Mouse (Mus musculus) forebrain, embryonic 15.5 days (tissue): ENCODE measurements around the gene Cma1. TPM values are rescaled to one million over a fixed set of nuclear protein-coding genes. Genes with fewer than 3 reads are reported as not detected.
"Not testable (repeated sequence)": the region's sequence is repeated elsewhere in the genome, so short reads cannot be mapped to it uniquely, and the experiment has no call there.

Experiments
- ATAC-seq: fragments of 200-750 bp; cut with Nextera tagmentation; replicated peaks from 2 replicates; pipeline ENCODE4 v1.8.0; 2017; ENCODE audit warnings: mild to moderate bottlenecking, moderate TSS enrichment, moderate library complexity
- H3K27ac ChIP-seq: fragments of 300-500 bp; sonication (generic); replicated peaks from 2 replicates; pipeline ENCODE4 v1.5.1; 2015; ENCODE audit warnings: mild to moderate bottlenecking, inconsistent platforms
- H3K27me3 ChIP-seq: fragments of 300-500 bp; sonication (generic); 2 replicates; pipeline ENCODE4 v1.6.1; 2015; ENCODE audit warnings: inconsistent platforms
- H3K36me3 ChIP-seq: fragments of 300-500 bp; sonication (generic); 2 replicates; pipeline ENCODE4 v1.6.1; 2015; ENCODE audit warnings: mild to moderate bottlenecking, inconsistent platforms
- H3K4me1 ChIP-seq: fragments of 300-500 bp; sonication (generic); 2 replicates; pipeline ENCODE4 v1.6.1; 2015; ENCODE audit warnings: inconsistent platforms
- H3K4me2 ChIP-seq: fragments of 300-500 bp; sonication (generic); replicated peaks from 2 replicates; pipeline ENCODE4 v1.6.1; 2015; ENCODE audit warnings: mild to moderate bottlenecking, inconsistent platforms
- H3K4me3 ChIP-seq: fragments of 300-500 bp; sonication (generic); 2 replicates; pipeline ENCODE4 v1.5.1; 2015; ENCODE audit warnings: mild to moderate bottlenecking, inconsistent platforms
- H3K9ac ChIP-seq: fragments of 300-500 bp; sonication (generic); replicated peaks from 2 replicates; pipeline ENCODE4 v1.6.1; 2015; ENCODE audit warnings: mild to moderate bottlenecking, inconsistent platforms
- H3K9me3 ChIP-seq: fragments of 300-500 bp; sonication (generic); 2 replicates; pipeline ENCODE4 v1.6.1; 2016; ENCODE audit warnings: inconsistent platforms
- WGBS: fragments of 180-500 bp; shearing (Covaris S2); methylation state at CpG from one replicate; pipeline ENCODE4 v1.1.7; 2015; ENCODE audit warnings: mixed read lengths; 5-methylcytosine and 5-hydroxymethylcytosine counted together
- polyA plus RNA-seq: library from polyadenylated mRNA; unstranded; fragments of >200 nt; fragmentation: Nextera tagmentation; extraction: Ambion mirVana; gene quantifications from 2 replicates; pipeline ENCODE4 v1.2.1, GENCODE M21; 2015

The Cma1 gene
- polyA plus RNA-seq: not detected in 2 replicates

- WGBS: 86% methylated on average over 4 of the region's 4 CpGs
- ATAC-seq: no peak
- no peaks in the 10 kb centered on the region for H3K36me3 ChIP-seq
Measured at GRCm38 (mm10) chr14:55944575-55944974, at the start of gene Cma1. Cma1 (minus strand) TSS chr14:55944675.

GRCm38 (mm10) chr14:55987464-55987863 lies 43.0 kb upstream of the Cma1 start:
- H3K36me3 ChIP-seq, H3K27me3 ChIP-seq, ATAC-seq, H3K9me3 ChIP-seq, H3K9ac ChIP-seq, H3K4me3 ChIP-seq, H3K4me2 ChIP-seq, H3K4me1 ChIP-seq, H3K27ac ChIP-seq: not testable (repeated sequence)
- 89% methylated on average over 3 of the region's 3 CpGs for WGBS

More at GRCm38 (mm10) chr14:55944575-55944974, at the start of gene Cma1:
- H3K27ac ChIP-seq: no peak within 1 kb of the TSS
- H3K27me3 ChIP-seq: no peaks in the 10 kb centered on the region
- no peaks in the 10 kb centered on the region for H3K4me1 ChIP-seq
- no peak within 1 kb of the TSS for H3K9ac ChIP-seq
- no peak within 1 kb of the TSS for H3K4me3 ChIP-seq
- H3K4me2 ChIP-seq: no peak within 1 kb of the TSS
- no peaks in the 10 kb centered on the region for H3K9me3 ChIP-seq

- H3K27ac ChIP-seq, H3K36me3 ChIP-seq, H3K9me3 ChIP-seq, H3K27me3 ChIP-seq, H3K4me2 ChIP-seq, ATAC-seq, H3K9ac ChIP-seq, H3K4me3 ChIP-seq, H3K4me1 ChIP-seq: not testable (repeated sequence)
- 42% methylated on average over 2 of the region's 2 CpGs for WGBS
Measured at GRCm38 (mm10) chr14:55963900-55964299, 19.4 kb upstream of the Cma1 start.

- Histone ChIP-seq H3K27ac (no peak overlapping the region), H3K27me3 (no peaks in the 10 kb centered on the region), H3K36me3 (no peaks in the 10 kb centered on the region), H3K9me3 (no peaks in the 10 kb centered on the region), H3K4me1 (no peaks in the 10 kb centered on the region), H3K4me2 (no peak overlapping the region), H3K9ac (no peak overlapping the region), H3K4me3 (no peak overlapping the region)
- 0% methylated on average over 1 of the region's 1 CpGs for WGBS
- ATAC-seq: no peak
Measured at GRCm38 (mm10) chr14:55963263-55963662, 18.8 kb upstream of the Cma1 start.

GRCm38 (mm10) chr14:55950346-55951030 lies 6.0 kb upstream of the Cma1 start, which contains the start of gene Cma2:
Cma2 (plus strand) TSS chr14:55950980.
- no peak within 1 kb of the TSS for H3K27ac ChIP-seq
- whole genome bisulfite sequencing: 88% methylated on average over 6 of the region's 6 CpGs
- no peaks in the 10 kb centered on the region for H3K4me1 ChIP-seq
- H3K4me2 ChIP-seq: no peak within 1 kb of the TSS
- H3K36me3 ChIP-seq: no peaks in the 10 kb centered on the region
- no peak within 1 kb of the TSS for H3K9ac ChIP-seq
- no peaks in the 10 kb centered on the region for H3K9me3 ChIP-seq
- no peak for ATAC-seq
- H3K4me3 ChIP-seq: no peak within 1 kb of the TSS
- no peaks in the 10 kb centered on the region for H3K27me3 ChIP-seq

GRCm38 (mm10) chr14:55946269-55946969 lies 1.9 kb upstream of the Cma1 start:
- Histone ChIP-seq H3K4me3 (no peak overlapping the region), H3K9ac (no peak overlapping the region), H3K4me1 (no peaks in the 10 kb centered on the region), H3K27me3 (no peaks in the 10 kb centered on the region), H3K27ac (no peak overlapping the region), H3K36me3 (no peaks in the 10 kb centered on the region), H3K9me3 (no peaks in the 10 kb centered on the region), H3K4me2 (no peak overlapping the region)
- WGBS: 93% methylated on average over 2 of the region's 2 CpGs
- no peak for ATAC-seq

GRCm38 (mm10) chr14:55943601-55944000 lies 874 bp downstream of the Cma1 start:
- 89% methylated on average over 11 of the region's 11 CpGs for WGBS

GRCm38 (mm10) chr14:55940070-55940800 lies 4.2 kb downstream of the Cma1 start:
- Histone ChIP-seq H3K27me3 (no peaks in the 10 kb centered on the region), H3K9ac (no peak overlapping the region), H3K4me3 (no peak overlapping the region), H3K4me2 (no peak overlapping the region), H3K27ac (no peak overlapping the region), H3K36me3 (no peaks in the 10 kb centered on the region), H3K9me3 (no peaks in the 10 kb centered on the region), H3K4me1 (no peaks in the 10 kb centered on the region)
- 57% methylated on average over 7 of the region's 7 CpGs for WGBS
- ATAC-seq: no peak

More at GRCm38 (mm10) chr14:55943601-55944000, 874 bp downstream of the Cma1 start:
- H3K36me3 ChIP-seq: no peaks in the 10 kb centered on the region
- no peak for ATAC-seq
- no peaks in the 10 kb centered on the region for H3K9me3 ChIP-seq
- H3K4me3 ChIP-seq: no peak overlapping the region
- H3K27me3 ChIP-seq: no peaks in the 10 kb centered on the region
- H3K9ac ChIP-seq: no peak overlapping the region
- H3K4me2 ChIP-seq: no peak overlapping the region
- H3K4me1 ChIP-seq: no peaks in the 10 kb centered on the region
- H3K27ac ChIP-seq: no peak overlapping the region

- H3K9ac ChIP-seq: no peak overlapping the region
- no peaks in the 10 kb centered on the region for H3K9me3 ChIP-seq
- no peak overlapping the region for H3K4me2 ChIP-seq
- no peak overlapping the region for H3K27ac ChIP-seq
- no peaks in the 10 kb centered on the region for H3K27me3 ChIP-seq
- no peaks in the 10 kb centered on the region for H3K36me3 ChIP-seq
- ATAC-seq: no peak
- no peaks in the 10 kb centered on the region for H3K4me1 ChIP-seq
- H3K4me3 ChIP-seq: no peak overlapping the region
- WGBS: 54% methylated on average over 7 of the region's 7 CpGs
Measured at GRCm38 (mm10) chr14:55933586-55933985, 10.9 kb downstream of the Cma1 start.

GRCm38 (mm10) chr14:55929263-55929997 lies 15.0 kb downstream of the Cma1 start:
- no peak overlapping the region for H3K9ac ChIP-seq
- H3K4me1 ChIP-seq: no peaks in the 10 kb centered on the region
- no peaks in the 10 kb centered on the region for H3K9me3 ChIP-seq
- ATAC-seq: no peak
- no peaks in the 10 kb centered on the region for H3K27me3 ChIP-seq
- 87% methylated on average over 12 of the region's 12 CpGs for WGBS
- H3K27ac ChIP-seq: no peak overlapping the region
- no peak overlapping the region for H3K4me3 ChIP-seq
- no peaks in the 10 kb centered on the region for H3K36me3 ChIP-seq
- H3K4me2 ChIP-seq: no peak overlapping the region

GRCm38 (mm10) chr14:55926847-55927246 lies 17.6 kb downstream of the Cma1 start:
- Histone ChIP-seq H3K36me3 (no peaks in the 10 kb centered on the region), H3K4me2 (no peak overlapping the region), H3K4me1 (no peaks in the 10 kb centered on the region), H3K9ac (no peak overlapping the region), H3K9me3 (no peaks in the 10 kb centered on the region), H3K27me3 (no peaks in the 10 kb centered on the region), H3K4me3 (no peak overlapping the region), H3K27ac (no peak overlapping the region)
- ATAC-seq: no peak
- 87% methylated on average over 4 of the region's 4 CpGs for WGBS
